Mouse (Mus musculus) E14TG2a.4 (cell line): ENCODE results near the gene Gm20835.
"Not testable (repeated sequence)": the region's sequence is repeated elsewhere in the genome, so short reads cannot be mapped to it uniquely, and the experiment has no call there.

ENCODE experiments used
- H3K27me3 ChIP-seq: 2 replicates; pipeline ENCODE4 v1.6.1; 2014; ENCODE audit warnings: low read length, control low read depth; ENCODE audit not compliant: insufficient read depth
- H3K36me3 ChIP-seq: 2 replicates; pipeline ENCODE4 v1.6.1; 2014; ENCODE audit warnings: low read length, control low read depth; ENCODE audit not compliant: insufficient read depth
- H3K4me1 ChIP-seq: replicated peaks from 2 replicates; pipeline ENCODE4 v1.6.1; 2014; ENCODE audit warnings: low read depth, low read length, control low read depth
- H3K4me3 ChIP-seq: replicated peaks from 2 replicates; pipeline ENCODE4 v1.5.1; 2014; ENCODE audit warnings: mild to moderate bottlenecking, low read length
- H3K9me3 ChIP-seq: 2 replicates; pipeline ENCODE4 v1.6.1; 2014; ENCODE audit warnings: low read length, control low read depth

The Gm20835 gene

DNA sequence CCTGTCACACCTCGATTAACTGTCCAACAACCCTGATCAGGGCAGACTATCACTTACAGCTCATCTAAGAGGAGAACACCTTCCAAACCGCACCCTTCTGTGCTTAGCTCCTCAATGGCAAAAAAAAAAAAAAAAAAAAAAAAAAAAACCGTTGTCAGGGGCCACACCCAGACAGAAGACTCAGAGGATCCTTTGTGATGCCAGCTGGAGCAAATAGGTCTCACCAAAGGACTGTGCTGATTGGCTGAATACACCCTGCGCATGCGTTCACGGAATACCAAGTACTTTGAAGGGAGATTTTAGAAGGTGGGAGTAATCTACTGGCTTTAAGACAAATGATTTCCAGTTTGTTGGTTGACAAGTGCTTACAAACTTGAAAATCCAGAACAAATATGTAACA lies at the start of gene Gm20835:
Gene Gm20835 (minus strand): TSS at position 101 of the 400 bp plus-strand sequence.
- not testable (repeated sequence) for H3K4me1 ChIP-seq, H3K27me3 ChIP-seq, H3K4me3 ChIP-seq, H3K9me3 ChIP-seq, H3K36me3 ChIP-seq
